Mouse (Mus musculus): Measurements from ENCODE around the gene Ccdc33.

GRCm38 (mm10) chr9:58025995-58026394, 92.6 kb downstream of the Ccdc33 start:
- TF ChIP-seq POLR2A (IDR thresholded peaks at IDR 0.05; ENCODE audit: extremely low read depth, insufficient read depth, low read length) (no peak), CTCF (IDR thresholded peaks at IDR 0.05; ENCODE audit: low read depth, low read length) (no peak)
